Mouse (Mus musculus): ENCODE results near the gene Sumf1. TPM values are rescaled to one million over a fixed set of nuclear protein-coding genes. Genes with fewer than 3 reads are reported as not detected.

The Sumf1 gene
- polyA plus RNA-seq, 1 experiment = 17.0 TPM

Other genes with a start within 250 kb of the Sumf1 start
- 2.7 and 2.8 TPM in 2 replicates for gene Setmar, start 120.5 kb downstream of the Sumf1 start, polyA plus RNA-seq (2012; rRNA removed)
- 4.4 and 9.5 TPM in 2 replicates for gene Itpr1, start 27.5 kb upstream of the Sumf1 start, polyA plus RNA-seq (2012; rRNA removed)

Data from large intestine, adult 2 months (tissue).